Mouse (Mus musculus) mouse embryonic stem cell (cell line): ENCODE results near the gene Elmo3.

Source experiments
- in situ Hi-C, 2 experiments: fragments of 300-500 bp; cut with MboI; formaldehyde crosslinking; loops; 1 replicate in 1 of 2; 3 replicates in 1 of 2; pipeline ENCODE4 v1.14.3; 2019 to 2020; ENCODE audit warnings: low sequenced_read_pairs in 2 of 2, low pct_unique_long_range_greater_than_20kb in 1 of 2, mixed read lengths in 1 of 2; ENCODE audit not compliant: unreplicated experiment in 1 of 2

Elmo3 gene

DNA sequence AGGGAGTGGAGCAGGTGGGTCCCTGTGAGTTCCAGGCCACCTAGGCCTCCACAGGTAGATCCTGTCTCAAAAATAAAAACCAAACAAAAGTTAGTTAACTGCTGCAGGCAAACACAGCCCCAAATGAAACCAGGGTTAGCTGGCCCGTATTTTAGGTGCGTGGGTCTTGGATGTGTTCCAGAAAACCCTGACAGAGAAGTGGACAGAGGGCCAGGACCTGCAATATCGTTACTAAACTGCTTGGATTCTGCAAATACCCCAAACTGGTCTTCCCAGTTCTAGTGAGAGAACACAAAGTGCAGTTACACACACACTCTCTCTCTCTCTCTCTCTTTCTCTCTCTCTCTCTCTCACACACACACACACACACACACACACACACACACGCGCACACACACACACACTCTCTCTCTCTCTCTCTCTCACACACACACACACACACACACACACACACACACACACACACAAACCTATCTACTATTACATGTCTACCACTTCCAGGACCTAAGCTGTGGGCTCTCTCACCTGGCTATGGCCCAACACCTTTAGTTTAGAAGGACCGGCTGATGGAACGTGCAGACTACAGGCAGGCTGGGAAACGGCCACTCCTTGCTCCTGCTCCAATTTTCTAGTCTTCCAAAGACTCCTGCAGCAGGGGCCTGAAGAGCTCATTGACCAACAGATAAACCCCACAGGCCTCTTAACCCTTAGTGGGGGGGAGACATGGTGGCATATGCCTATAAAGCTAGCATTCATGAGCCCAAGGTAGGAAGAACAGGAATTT lies 38.6 kb downstream of the Elmo3 start:
- in situ Hi-C loops: no loop called here

DNA sequence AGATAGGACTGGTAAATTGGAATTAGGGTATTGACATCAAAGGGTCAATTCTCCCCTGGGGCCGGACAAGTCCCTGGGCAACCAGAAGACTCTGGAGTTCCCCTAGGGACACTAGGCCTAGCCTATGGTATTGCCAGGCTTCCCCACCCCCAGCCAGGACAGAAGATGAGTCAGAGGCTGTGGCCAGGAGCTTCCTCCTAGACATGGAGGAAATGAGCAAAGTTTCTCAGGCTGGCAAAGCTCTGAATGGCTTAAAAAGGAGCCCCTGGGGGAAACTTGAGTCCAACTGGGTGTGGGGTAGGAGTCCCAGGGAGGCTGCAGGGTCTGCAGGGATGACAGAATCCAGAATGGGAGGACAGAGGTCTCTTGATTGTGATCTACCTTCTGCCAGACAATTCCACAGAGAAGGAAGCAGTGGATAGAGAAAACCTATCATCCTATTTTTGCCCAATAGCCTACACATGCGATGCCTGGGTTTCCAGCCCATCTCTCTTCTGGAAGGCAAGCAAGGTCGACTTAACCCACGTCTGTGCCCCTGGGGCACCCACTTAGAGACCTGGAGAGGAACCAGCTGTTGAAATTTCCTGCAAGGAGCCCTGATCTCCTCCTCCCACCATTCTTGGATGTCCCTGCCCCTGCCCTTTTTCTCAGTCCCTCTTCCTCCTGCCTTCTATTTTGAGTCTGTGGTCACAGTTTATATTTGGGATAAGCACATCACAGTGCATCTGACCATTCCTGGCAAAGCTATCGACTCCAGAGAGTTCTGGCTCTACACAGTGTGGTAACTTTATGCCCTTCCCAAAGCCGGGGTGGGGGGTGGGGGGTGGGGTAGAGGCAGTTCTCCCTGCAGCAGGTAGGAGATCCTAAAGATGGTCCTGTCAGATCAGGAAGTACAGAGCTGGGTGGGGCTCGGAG lies 39.9 kb downstream of the Elmo3 start:
- in situ Hi-C loops: no loop called here

DNA sequence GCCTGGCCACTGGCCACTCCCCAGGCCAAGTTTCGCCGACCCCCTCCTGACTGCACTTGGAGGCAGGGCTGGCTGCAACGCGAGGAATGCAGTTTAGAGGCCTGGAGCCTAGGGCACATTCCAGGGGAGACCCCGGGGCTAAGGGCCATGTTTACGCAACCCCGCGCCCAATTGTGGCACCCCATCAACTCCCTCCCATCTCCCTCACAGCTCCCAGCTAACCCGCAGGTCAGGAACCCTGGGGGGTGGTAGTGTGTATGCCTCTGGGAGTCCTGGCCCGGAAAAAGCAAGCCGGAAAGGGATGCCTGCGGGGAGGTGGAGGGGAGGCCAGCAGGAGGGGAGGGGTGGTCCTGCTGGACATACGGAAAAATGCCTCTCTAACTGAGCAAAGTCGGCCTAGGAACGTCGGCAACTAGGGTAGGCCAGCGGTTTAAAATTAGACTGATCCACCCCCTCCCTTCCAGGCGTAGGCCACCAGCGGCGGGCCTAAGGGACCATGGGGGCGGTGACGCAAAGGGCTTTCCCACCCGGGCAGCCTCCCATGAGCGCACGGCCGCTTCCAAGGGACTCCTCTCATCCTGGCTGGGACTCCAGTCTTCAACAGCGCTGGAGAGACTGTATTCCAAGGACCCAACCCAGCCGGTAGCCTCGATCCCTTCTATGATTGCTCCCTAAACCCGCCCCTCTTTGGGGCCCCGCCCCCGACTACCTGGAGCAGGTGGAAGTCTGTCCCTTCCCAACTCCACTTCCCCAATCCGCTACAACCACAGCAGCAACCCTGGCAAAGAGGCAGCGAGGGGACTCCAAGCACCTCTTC lies 41.4 kb downstream of the Elmo3 start:
- in situ Hi-C loops: no loop called here

DNA sequence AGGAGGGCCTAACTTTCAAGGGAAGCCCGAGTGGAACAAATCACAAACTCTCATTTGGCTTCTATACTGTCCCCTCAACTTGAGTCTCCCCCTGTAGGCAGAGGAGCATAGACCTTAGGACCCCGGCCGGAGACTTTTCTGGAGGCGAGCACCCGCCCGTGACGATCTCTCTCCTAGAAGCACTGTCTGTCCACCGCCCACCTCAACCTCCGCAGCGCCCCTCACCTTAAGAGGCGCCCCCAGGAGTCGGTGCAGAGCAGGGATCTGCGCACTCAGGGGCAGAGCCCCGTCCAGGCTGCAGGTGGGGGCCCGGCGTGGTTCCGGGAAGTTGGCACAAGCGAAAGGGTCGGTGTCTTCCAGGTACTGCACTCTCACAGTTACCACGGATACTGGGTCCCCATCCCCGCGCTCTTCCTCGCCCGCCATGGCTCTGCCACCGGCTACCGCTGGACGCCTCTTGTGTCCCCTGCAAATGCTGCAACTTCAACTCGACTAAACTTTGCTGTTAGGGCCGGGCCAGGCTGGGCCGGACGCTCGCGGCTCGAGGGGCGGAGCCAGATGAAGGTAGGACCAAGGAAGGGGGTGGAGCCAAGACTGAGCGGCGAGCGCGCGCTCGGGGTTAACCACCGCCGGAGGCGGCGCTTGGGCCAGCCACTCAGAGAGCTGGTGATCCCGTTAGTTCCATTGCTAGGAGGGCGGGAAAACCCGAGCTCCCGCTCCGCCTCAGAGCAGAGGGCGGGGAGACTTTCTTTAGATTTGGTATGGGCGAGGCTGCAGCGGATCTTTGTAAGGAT lies 42.2 kb downstream of the Elmo3 start, which contains the start of gene Fhod1:
TSS of gene Fhod1 (minus strand) at position 526 of the 794 bp plus-strand sequence.
- in situ Hi-C loops: no loop called here

DNA sequence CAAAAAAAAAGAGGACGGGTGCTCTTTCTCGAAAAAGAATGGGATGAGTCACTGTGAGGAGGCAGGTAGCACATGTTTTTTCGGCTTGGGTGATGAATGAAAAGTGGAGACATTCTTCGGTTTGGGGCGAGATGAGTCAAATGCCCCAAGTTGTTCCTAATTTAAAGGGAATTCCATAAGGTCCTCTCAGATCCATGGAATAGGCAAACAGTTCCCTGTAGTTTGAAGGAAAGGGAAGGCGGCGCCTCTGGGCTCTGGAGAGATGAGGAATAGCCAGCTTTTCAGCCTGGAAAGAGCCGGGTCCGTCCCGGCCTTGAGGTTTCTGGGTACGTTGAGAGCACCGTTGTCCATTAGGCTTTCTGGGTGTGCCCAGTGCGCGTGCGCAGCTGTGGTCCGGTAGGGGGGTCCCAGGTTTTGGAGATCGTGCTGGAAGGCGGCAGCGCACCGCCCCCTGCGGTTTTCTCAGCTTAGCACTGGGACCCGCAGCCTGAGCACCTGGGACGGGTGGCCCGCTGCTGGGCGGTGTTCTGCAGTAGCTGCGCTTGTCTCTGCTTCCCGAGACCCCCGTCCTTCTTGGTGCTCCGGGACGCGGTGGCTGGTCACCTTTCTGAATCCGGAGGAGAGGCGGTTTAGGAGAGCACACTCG lies 43.2 kb downstream of the Elmo3 start, which contains the start of gene Slc9a5:
TSS of gene Slc9a5 (plus strand) at position 394 of the 646 bp plus-strand sequence.
- in situ Hi-C loops: no loop called here

DNA sequence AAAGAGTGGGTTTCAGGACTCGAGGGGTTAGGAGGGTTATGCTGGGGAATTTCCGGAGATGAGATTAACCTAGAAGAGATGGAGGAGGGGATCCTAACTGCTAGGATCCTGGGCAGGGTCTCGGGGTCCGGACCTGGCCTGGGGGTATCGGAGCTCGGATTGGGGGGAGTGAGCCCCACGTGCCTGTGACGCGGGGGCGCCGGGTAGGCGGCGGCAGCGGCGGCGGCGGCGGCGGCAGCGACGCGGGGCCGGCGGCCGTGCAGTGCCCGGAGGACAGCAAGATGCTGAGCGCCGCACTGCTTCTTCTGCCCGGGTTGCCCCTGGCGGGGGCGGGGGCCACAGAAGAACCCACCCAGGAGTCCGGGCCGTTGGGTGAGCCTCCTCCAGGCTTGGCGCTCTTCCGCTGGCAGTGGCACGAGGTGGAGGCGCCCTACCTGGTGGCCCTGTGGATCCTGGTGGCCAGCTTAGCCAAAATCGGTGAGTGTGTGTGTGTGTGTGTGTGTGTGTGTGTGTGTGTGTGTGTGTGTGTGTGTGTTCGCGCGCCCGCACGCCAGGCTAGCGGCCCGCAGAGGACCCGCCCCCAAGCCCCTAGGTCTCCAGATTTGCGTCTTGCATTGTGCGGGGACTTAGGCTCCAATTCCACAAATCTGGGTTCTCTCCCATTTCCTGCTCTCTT lies 43.8 kb downstream of the Elmo3 start:
- in situ Hi-C loops: no loop called here

DNA sequence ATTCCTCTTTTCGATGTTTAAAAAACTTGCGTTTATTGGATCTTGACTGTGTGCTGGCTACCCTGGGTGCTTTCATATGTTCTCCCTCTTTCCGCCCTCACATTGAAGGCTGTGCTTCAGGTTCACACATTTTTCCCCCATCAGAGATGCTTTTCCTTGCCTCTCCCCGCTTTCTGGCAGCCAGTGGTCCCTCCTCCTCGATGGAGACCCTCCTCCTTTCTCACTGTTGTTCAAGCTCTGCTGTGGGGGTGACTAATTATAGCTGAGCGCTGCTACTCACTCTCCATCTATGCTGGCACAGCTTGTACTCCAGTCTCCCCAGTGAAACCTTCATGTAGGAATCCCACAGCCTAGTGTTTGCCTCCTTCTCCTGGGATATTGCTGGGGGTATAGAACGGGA lies 44.8 kb downstream of the Elmo3 start:
- in situ Hi-C loops: no loop called here

DNA sequence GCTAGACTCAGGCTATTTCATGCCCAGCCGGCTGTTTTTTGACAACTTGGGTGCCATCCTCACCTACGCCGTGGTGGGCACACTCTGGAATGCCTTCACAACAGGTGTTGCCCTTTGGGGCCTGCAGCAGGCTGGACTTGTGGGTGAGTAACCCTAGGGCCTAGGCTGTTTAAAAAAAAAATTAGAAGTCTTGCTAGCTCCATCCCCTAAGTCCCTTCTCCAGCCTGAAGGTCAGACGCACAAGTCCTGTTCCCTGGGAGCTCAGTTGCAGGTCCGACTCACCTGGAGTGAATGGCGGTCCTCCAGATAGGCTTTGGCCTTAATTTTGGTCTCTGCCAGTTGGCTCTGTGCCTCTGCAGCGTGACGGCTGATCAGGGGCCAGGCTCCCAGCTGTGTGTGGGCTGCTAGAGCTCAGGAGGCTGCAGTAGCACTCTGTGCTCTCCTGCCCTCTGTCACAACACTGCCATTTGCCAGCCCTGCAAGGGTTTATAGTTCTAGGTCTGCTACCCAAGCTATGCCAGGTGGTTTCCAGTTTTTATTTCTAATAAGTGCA lies 48.3 kb downstream of the Elmo3 start:
- in situ Hi-C loops: no loop called here

DNA sequence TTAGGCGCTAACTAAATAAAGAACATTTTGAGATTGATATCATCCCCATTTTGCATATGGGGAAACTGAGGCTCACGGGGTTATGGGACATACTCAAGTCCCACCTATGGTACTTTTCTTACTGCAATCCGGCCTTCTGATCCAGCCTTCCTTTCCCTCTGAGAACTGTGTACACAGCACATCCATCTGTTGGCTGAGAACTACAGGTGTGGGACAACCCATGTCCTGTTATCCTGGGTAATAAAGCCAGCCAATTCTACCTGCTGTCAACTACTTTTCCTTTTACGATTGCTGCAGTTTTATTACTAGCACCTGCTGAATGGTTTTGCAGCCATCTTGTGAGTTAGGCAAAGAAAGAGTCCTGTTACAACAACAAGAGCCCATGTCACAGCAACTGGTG lies 49.1 kb downstream of the Elmo3 start:
- in situ Hi-C loops: no loop called here

DNA sequence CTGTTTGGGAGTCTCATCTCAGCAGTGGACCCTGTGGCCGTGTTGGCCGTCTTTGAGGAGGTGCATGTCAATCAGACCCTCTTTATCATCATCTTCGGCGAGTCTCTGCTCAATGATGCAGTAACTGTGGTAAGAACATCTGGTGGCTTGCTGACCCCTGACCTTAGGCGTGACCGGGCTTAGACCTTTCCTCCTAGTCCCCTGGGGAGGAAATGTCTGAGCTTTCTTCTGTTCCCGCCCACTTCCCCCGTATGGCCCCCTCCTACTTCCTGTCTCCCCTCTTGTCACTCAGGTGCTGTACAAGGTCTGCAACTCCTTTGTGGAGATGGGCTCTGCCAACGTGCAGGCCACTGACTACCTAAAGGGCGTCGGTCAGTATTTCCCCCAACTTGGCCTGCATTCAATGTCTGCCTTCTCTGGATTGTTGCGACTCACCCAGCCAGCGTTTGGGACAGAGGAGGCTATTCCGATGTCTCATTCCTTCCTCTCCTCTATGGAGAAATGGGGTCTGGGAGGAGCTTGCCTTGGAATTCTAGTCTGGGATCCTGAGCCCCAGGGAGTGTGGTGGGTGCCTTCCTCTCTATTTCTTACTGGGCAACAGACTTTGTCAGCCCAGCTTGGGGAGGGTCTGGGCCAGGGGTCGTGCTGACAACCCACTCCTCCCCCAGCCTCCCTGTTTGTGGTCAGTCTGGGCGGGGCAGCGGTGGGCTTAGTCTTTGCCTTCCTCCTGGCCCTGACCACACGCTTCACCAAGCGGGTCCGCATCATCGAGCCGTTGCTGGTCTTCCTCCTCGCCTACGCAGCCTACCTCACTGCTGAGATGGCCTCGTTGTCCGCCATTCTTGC lies 50.0 kb downstream of the Elmo3 start:
- in situ Hi-C loops: no loop called here

DNA sequence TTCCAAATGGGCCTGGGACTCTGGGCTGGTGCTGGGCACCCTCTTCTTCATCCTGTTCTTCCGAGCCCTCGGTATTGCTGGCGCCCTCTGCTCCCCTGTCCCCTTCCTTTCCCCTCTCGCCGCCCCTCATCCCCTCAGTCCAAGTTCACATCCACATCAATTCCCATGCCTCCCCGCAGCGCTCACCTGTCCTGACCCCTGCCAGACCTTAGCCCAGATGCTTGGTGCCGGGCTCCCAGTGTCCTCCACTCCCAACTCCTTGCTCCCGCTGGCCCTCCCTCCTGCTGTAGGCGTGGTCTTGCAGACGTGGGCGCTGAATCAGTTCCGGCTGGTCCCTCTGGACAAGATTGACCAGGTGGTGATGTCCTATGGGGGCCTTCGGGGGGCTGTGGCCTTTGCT lies 51.3 kb downstream of the Elmo3 start:
- in situ Hi-C loops: no loop called here

DNA sequence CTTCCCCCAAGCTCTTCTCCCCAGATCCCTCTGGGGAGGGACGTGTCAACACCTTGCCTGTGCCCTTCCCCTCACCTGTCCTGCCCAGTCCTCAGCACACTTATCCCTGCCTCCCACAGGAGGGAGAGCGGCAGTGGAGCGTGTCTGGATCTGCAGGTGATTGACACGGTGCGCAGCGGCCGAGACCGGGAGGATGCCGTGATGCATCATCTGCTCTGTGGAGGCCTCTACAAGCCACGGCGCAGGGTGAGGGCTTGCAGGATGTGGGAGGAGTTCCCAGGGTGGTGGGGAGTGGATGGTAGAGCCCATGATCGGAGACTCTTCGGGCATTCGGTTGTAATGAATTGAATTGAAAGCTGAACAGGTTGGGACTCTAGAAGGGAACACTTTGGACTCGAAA lies 53.8 kb downstream of the Elmo3 start:
- in situ Hi-C loops: no loop called here

DNA sequence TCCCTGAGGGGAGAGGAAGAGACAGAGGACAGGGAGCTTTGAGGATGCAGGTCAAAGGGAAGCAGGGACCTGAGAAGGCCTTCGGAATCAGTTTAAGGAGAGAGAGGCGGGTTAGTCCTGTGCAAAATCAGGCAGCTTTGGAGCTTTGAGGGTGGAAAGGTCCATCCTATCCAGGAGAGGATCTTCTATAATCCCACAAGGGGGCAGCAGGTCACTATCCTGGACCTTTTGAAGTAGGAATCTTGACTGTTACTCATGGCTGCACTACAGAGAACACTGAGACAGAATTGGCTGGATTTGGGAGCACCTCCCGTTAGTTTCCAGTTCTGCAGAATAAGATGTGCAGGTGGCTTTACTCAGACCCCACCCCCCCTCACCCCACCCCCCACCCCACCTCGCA lies 54.2 kb downstream of the Elmo3 start:
- in situ Hi-C loops: no loop called here
